Mouse (Mus musculus): ENCODE results near the gene Dynlt1c. TPM values are rescaled to one million over a fixed set of nuclear protein-coding genes. Genes with fewer than 3 reads are reported as not detected.
"Not testable (repeated sequence)": the region's sequence is repeated elsewhere in the genome, so short reads cannot be mapped to it uniquely, and the experiment has no call there.

Dynlt1c gene
- 24.1 and 25.6 TPM in 2 replicates for polyA plus RNA-seq (2014; fragmentation: Nextera tagmentation; extraction: Ambion mirVana)

GRCm38 (mm10) chr17:6601204-6601911, at the start of gene Dynlt1c:
Gene Dynlt1c (plus strand): TSS chr17:6601671.
- H3K27ac ChIP-seq (replicated peaks; ENCODE audit: low read depth, low read length): not testable (repeated sequence)

GRCm38 (mm10) chr17:6553798-6554197, 47.7 kb upstream of the Dynlt1c start:
- H3K4me3 ChIP-seq (ENCODE audit: low read depth, low read length); H3K9me3 ChIP-seq (ENCODE audit: control insufficient read depth, low read length); H3K36me3 ChIP-seq (ENCODE audit: control insufficient read depth, insufficient read depth, low read length); H3K27me3 ChIP-seq (replicated peaks; ENCODE audit: control insufficient read depth, insufficient read depth, low read length); DNase-seq (ENCODE audit: low spot score); H3K4me1 ChIP-seq (ENCODE audit: control insufficient read depth, insufficient read depth, low read length); H3K27ac ChIP-seq (replicated peaks; ENCODE audit: low read depth, low read length); H3K4me2 ChIP-seq (ENCODE audit: low read depth, low read length); H3K9ac ChIP-seq (ENCODE audit: low read depth, low read length): not testable (repeated sequence)
- WGBS: no CpG with 5 or more reads among the region's 4 CpGs
- peak; percentile 58 for ATAC-seq (ENCODE audit: low read depth)

More at GRCm38 (mm10) chr17:6601204-6601911, at the start of gene Dynlt1c:
- DNase-seq (ENCODE audit: low spot score): peak; percentile 93
- not testable (repeated sequence) for H3K27me3 ChIP-seq (replicated peaks; ENCODE audit: control insufficient read depth, insufficient read depth, low read length); H3K4me1 ChIP-seq (ENCODE audit: control insufficient read depth, insufficient read depth, low read length); H3K36me3 ChIP-seq (ENCODE audit: control insufficient read depth, insufficient read depth, low read length); H3K9me3 ChIP-seq (ENCODE audit: control insufficient read depth, low read length)
- peak within 1 kb of the TSS; percentile 36 for H3K4me2 ChIP-seq (ENCODE audit: low read depth, low read length)
- peak within 1 kb of the TSS; percentile 41; the same call in 1 of the 2 replicates for H3K9ac ChIP-seq (ENCODE audit: low read depth, low read length)
- peak within 1 kb of the TSS; percentile 35 for H3K4me3 ChIP-seq (ENCODE audit: low read depth, low read length)
- WGBS: 11% methylated on average over 22 of the region's 40 CpGs
- ATAC-seq (ENCODE audit: low read depth): peak; percentile 98

GRCm38 (mm10) chr17:6554243-6554642, 47.2 kb upstream of the Dynlt1c start:
- not testable (repeated sequence) for H3K4me3 ChIP-seq (ENCODE audit: low read depth, low read length); H3K9ac ChIP-seq (ENCODE audit: low read depth, low read length); H3K4me1 ChIP-seq (ENCODE audit: control insufficient read depth, insufficient read depth, low read length); H3K36me3 ChIP-seq (ENCODE audit: control insufficient read depth, insufficient read depth, low read length); H3K9me3 ChIP-seq (ENCODE audit: control insufficient read depth, low read length); H3K27me3 ChIP-seq (replicated peaks; ENCODE audit: control insufficient read depth, insufficient read depth, low read length); H3K4me2 ChIP-seq (ENCODE audit: low read depth, low read length); ATAC-seq (ENCODE audit: low read depth); DNase-seq (ENCODE audit: low spot score); H3K27ac ChIP-seq (replicated peaks; ENCODE audit: low read depth, low read length)
- WGBS: no CpG with 5 or more reads among the region's 5 CpGs

- no CpG with 5 or more reads among the region's 4 CpGs for WGBS
- H3K9ac ChIP-seq (ENCODE audit: low read depth, low read length); H3K9me3 ChIP-seq (ENCODE audit: control insufficient read depth, low read length); DNase-seq (ENCODE audit: low spot score); H3K4me2 ChIP-seq (ENCODE audit: low read depth, low read length); ATAC-seq (ENCODE audit: low read depth); H3K36me3 ChIP-seq (ENCODE audit: control insufficient read depth, insufficient read depth, low read length); H3K27ac ChIP-seq (replicated peaks; ENCODE audit: low read depth, low read length); H3K4me3 ChIP-seq (ENCODE audit: low read depth, low read length); H3K4me1 ChIP-seq (ENCODE audit: control insufficient read depth, insufficient read depth, low read length); H3K27me3 ChIP-seq (replicated peaks; ENCODE audit: control insufficient read depth, insufficient read depth, low read length): not testable (repeated sequence)
Observed at GRCm38 (mm10) chr17:6559447-6560133, 41.9 kb upstream of the Dynlt1c start.

- not testable (repeated sequence) for H3K4me1 ChIP-seq (ENCODE audit: control insufficient read depth, insufficient read depth, low read length); H3K4me3 ChIP-seq (ENCODE audit: low read depth, low read length); DNase-seq (ENCODE audit: low spot score); H3K4me2 ChIP-seq (ENCODE audit: low read depth, low read length); H3K27ac ChIP-seq (replicated peaks; ENCODE audit: low read depth, low read length); H3K27me3 ChIP-seq (replicated peaks; ENCODE audit: control insufficient read depth, insufficient read depth, low read length); H3K9ac ChIP-seq (ENCODE audit: low read depth, low read length); H3K36me3 ChIP-seq (ENCODE audit: control insufficient read depth, insufficient read depth, low read length); H3K9me3 ChIP-seq (ENCODE audit: control insufficient read depth, low read length); ATAC-seq (ENCODE audit: low read depth)
- 89% methylated on average over 3 of the region's 3 CpGs for WGBS
Observed at GRCm38 (mm10) chr17:6564866-6565265, 36.6 kb upstream of the Dynlt1c start.

- H3K9ac ChIP-seq (ENCODE audit: low read depth, low read length); H3K4me2 ChIP-seq (ENCODE audit: low read depth, low read length); DNase-seq (ENCODE audit: low spot score); H3K27me3 ChIP-seq (replicated peaks; ENCODE audit: control insufficient read depth, insufficient read depth, low read length); H3K27ac ChIP-seq (replicated peaks; ENCODE audit: low read depth, low read length); H3K4me3 ChIP-seq (ENCODE audit: low read depth, low read length); H3K36me3 ChIP-seq (ENCODE audit: control insufficient read depth, insufficient read depth, low read length); H3K9me3 ChIP-seq (ENCODE audit: control insufficient read depth, low read length); H3K4me1 ChIP-seq (ENCODE audit: control insufficient read depth, insufficient read depth, low read length): not testable (repeated sequence)
- ATAC-seq (ENCODE audit: low read depth): peak; percentile 35; the same call in 1 of the 2 replicates
- 67% methylated on average over 2 of the region's 8 CpGs for WGBS
Observed at GRCm38 (mm10) chr17:6567908-6568307, 33.6 kb upstream of the Dynlt1c start.

- H3K4me3 ChIP-seq (ENCODE audit: low read depth, low read length); H3K4me1 ChIP-seq (ENCODE audit: control insufficient read depth, insufficient read depth, low read length); H3K27ac ChIP-seq (replicated peaks; ENCODE audit: low read depth, low read length); DNase-seq (ENCODE audit: low spot score); H3K36me3 ChIP-seq (ENCODE audit: control insufficient read depth, insufficient read depth, low read length); H3K4me2 ChIP-seq (ENCODE audit: low read depth, low read length); H3K27me3 ChIP-seq (replicated peaks; ENCODE audit: control insufficient read depth, insufficient read depth, low read length); H3K9me3 ChIP-seq (ENCODE audit: control insufficient read depth, low read length); H3K9ac ChIP-seq (ENCODE audit: low read depth, low read length); ATAC-seq (ENCODE audit: low read depth): not testable (repeated sequence)
- WGBS: 95% methylated on average over 9 of the region's 11 CpGs
Observed at GRCm38 (mm10) chr17:6571296-6571695, 30.2 kb upstream of the Dynlt1c start.

GRCm38 (mm10) chr17:6572202-6572601, 29.3 kb upstream of the Dynlt1c start:
- DNase-seq (ENCODE audit: low spot score) (peak; percentile 68), ATAC-seq (ENCODE audit: low read depth) (peak; percentile 64; the same call in 1 of the 2 replicates)
- H3K36me3 ChIP-seq (ENCODE audit: control insufficient read depth, insufficient read depth, low read length); H3K9me3 ChIP-seq (ENCODE audit: control insufficient read depth, low read length); H3K4me2 ChIP-seq (ENCODE audit: low read depth, low read length); H3K4me3 ChIP-seq (ENCODE audit: low read depth, low read length); H3K4me1 ChIP-seq (ENCODE audit: control insufficient read depth, insufficient read depth, low read length); H3K27me3 ChIP-seq (replicated peaks; ENCODE audit: control insufficient read depth, insufficient read depth, low read length); H3K27ac ChIP-seq (replicated peaks; ENCODE audit: low read depth, low read length); H3K9ac ChIP-seq (ENCODE audit: low read depth, low read length): not testable (repeated sequence)
- WGBS: no CpG with 5 or more reads among the region's 1 CpGs
